Mouse (Mus musculus) heart, postnatal 14 days (tissue): Measurements from ENCODE around the gene Kcng1. TPM values are rescaled to one million over a fixed set of nuclear protein-coding genes. Genes with fewer than 3 reads are reported as not detected.

ENCODE experiments used
- DNase-seq, 2 experiments: peaks; one replicate each; pipeline ENCODE4 v3.0.0; 2021 to 2022
- intact Hi-C: fragments of 180-260 bp; cut with DNase I; formaldehyde crosslinking; loops from one replicate; pipeline ENCODE4 v1.15.1; 2025
- total RNA-seq, 2 experiments: library from RNA; stranded (reverse); gene quantifications; 2 replicates each; pipeline ENCODE4 v1.2.3; 2021

Gene Kcng1
- total RNA-seq, 2 experiments from 2014 or later, result 0.33 to 0.41 TPM

GRCm38 (mm10) chr2:168268033-168268432 lies 13.5 kb downstream of the Kcng1 start:
- intact Hi-C loops, result loop anchor here (5.0 kb wide), 1 partner anchor 154 kb away; no protein-coding TSS in a partner anchor

GRCm38 (mm10) chr2:168260900-168261299 lies 20.6 kb downstream of the Kcng1 start:
- intact Hi-C loops, result no loop called here
- no peak for DNase-seq

More at GRCm38 (mm10) chr2:168268033-168268432, 13.5 kb downstream of the Kcng1 start:
- peak; percentile 19 to 32 for DNase-seq

GRCm38 (mm10) chr2:168260124-168260523 lies 21.4 kb downstream of the Kcng1 start:
- intact Hi-C loops, result no loop called here
- DNase-seq, result no peak

- intact Hi-C loops, result no loop called here
- no peak for DNase-seq
Observed at GRCm38 (mm10) chr2:168259046-168259445, 22.5 kb downstream of the Kcng1 start.

- intact Hi-C loops, result no loop called here
- DNase-seq, result no peak
Observed at GRCm38 (mm10) chr2:168257188-168257587, 24.3 kb downstream of the Kcng1 start.

- DNase-seq, result no peak
- intact Hi-C loops, result no loop called here
Observed at GRCm38 (mm10) chr2:168256506-168256905, 25.0 kb downstream of the Kcng1 start.

- intact Hi-C loops, result loop anchor here (5.0 kb wide), 1 partner anchor 378 kb away; no protein-coding TSS in a partner anchor
- DNase-seq, result no peak
Observed at GRCm38 (mm10) chr2:168253822-168254221, 27.7 kb downstream of the Kcng1 start.

- intact Hi-C loops, result loop anchor here (5.0 kb wide), 1 partner anchor 380 kb away; no protein-coding TSS in a partner anchor
- peak in 1 of 2 experiments; percentile 19 for DNase-seq
Observed at GRCm38 (mm10) chr2:168252639-168253292, 28.8 kb downstream of the Kcng1 start.

GRCm38 (mm10) chr2:168250270-168250669 lies 31.3 kb downstream of the Kcng1 start:
- peak; percentile 78 to 92 for DNase-seq
- intact Hi-C loops, result loop anchor here (1.0 to 5.0 kb wide), 2 partner anchors 195 to 382 kb away; no protein-coding TSS in a partner anchor

- peak in 1 of 2 experiments; percentile 24 for DNase-seq
- intact Hi-C loops, result no loop called here
Observed at GRCm38 (mm10) chr2:168248856-168249245, 32.7 kb downstream of the Kcng1 start.

- intact Hi-C loops, result no loop called here
Observed at GRCm38 (mm10) chr2:168248167-168248855, 33.2 kb downstream of the Kcng1 start.

GRCm38 (mm10) chr2:168245571-168245970 lies 36.0 kb downstream of the Kcng1 start:
- no peak for DNase-seq
- intact Hi-C loops, result no loop called here

More at GRCm38 (mm10) chr2:168248167-168248855, 33.2 kb downstream of the Kcng1 start:
- no peak for DNase-seq

- DNase-seq, result no peak
- intact Hi-C loops, result no loop called here
Observed at GRCm38 (mm10) chr2:168243278-168243677, 38.3 kb downstream of the Kcng1 start.

GRCm38 (mm10) chr2:168242841-168243240 lies 38.7 kb downstream of the Kcng1 start:
- DNase-seq, result no peak
- intact Hi-C loops, result no loop called here

- intact Hi-C loops, result no loop called here
- DNase-seq, result no peak
Observed at GRCm38 (mm10) chr2:168238335-168238734, 43.2 kb downstream of the Kcng1 start.

GRCm38 (mm10) chr2:168233286-168233685 lies 48.2 kb downstream of the Kcng1 start:
- intact Hi-C loops, result no loop called here
- DNase-seq, result no peak

- no peak for DNase-seq
- intact Hi-C loops, result no loop called here
Observed at GRCm38 (mm10) chr2:168231471-168231829, 50.1 kb downstream of the Kcng1 start.

GRCm38 (mm10) chr2:168230773-168231470 lies 50.6 kb downstream of the Kcng1 start:
- peak; percentile 26 to 27 for DNase-seq
- intact Hi-C loops, result no loop called here

GRCm38 (mm10) chr2:168230026-168230728 lies 51.4 kb downstream of the Kcng1 start, which contains the start of the genes Gm20716, Dpm1 and Mocs3:
Gene Gm20716 (minus strand): TSS chr2:168230364.
Gene Dpm1 (minus strand): TSS chr2:168230591.
Gene Mocs3 (plus strand): TSS chr2:168230622.
- peak; percentile 85 to 89 for DNase-seq
- intact Hi-C loops, result no loop called here
